Mouse (Mus musculus) lung, adult 2 months (tissue): Measurements from ENCODE around the gene Pigr.

Experiments
- CTCF ChIP-seq: fragments of 200-500 bp; IDR thresholded peaks from 2 replicates; pipeline ENCODE4 v1.5.1; 2011; ENCODE audit warnings: mild to moderate bottlenecking, low read length, control low read depth; ENCODE audit not compliant: insufficient read depth
- POLR2A ChIP-seq: fragments of 200-500 bp; IDR thresholded peaks from 2 replicates; pipeline ENCODE4 v1.6.1; 2011; ENCODE audit warnings: low read depth, mild to moderate bottlenecking, control low read depth, low read length, borderline replicate concordance; ENCODE audit errors: extremely low read depth

DNA sequence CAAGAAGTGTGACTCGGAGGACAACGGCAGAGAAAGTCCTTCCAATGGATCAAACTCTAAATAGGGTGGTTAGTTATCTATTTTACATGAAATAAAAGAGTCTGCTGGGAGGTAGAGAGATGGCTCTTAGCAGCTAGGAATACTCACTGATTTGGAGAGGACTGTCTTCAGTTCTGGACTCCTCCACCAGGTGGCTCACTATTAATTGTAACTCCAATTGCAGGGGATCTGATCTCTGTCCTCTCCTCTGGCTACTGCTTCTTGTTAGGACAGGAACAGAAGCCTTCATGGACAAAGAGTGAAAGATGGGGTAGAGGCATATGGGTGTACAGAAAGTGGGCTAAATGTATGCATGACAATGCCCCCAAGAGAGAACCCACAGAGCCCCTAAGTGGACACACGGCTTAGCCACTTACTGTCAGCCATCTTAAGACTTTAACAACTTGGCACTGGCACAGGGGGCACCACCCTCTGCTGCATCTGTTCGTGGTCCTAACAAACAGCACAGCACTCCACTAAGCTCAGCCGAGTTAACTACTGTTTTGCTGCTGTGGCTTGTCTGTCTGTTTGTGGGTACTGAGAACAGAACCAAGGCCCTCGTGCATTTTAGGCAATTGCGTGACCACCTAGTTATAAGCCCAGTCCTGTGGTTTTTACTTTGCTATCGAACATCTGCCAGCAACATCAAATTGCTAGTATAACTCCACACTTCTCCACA is 29.4 kb upstream of the Pigr start:
- no peak for TF ChIP-seq POLR2A
- 0 out of 2 replicates have a peak, but pooled peaks have one; percentile 14 for TF ChIP-seq CTCF
